Mouse (Mus musculus) retina, postnatal 1 day (tissue): ENCODE measurements at regions not wholly inside any gene's neighbourhood (a gene's known extent, or its start where the extent isn't known, plus 50 kb on each side); places are given as distances from the start of the nearest gene placed in this dataset.
A peak's percentile ranks its signal among the peaks of the same experiment; 100 is the strongest.

Experiments used
- DNase-seq: peaks from one replicate; pipeline ENCODE4 v3.0.0-alpha.2; 2012

- no peak for DNase-seq
Observed at GRCm38 (mm10) chr10:68842023-68842735, 118.7 kb downstream of the Tmem26 start.

DNA sequence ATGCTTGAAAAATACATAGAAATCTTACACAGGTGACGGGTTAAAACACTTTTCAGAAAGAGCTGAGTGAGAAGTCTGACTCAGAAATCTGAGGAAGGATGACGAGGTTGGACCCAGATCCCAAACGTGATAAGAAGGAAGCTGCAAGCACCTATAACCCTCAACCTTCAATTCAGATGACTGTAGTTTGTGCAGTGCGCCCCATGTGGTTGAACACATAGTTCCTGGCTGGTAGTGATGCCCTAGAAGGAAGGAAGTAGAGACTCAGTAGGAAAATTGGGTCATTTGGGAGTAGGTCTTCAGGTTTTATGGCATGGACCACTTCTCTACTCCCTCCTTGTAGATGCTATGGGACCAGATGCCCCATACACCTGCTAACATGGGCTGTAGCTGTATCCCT is 120.6 kb downstream of the Tmem26 start:
- DNase-seq: no peak

DNA sequence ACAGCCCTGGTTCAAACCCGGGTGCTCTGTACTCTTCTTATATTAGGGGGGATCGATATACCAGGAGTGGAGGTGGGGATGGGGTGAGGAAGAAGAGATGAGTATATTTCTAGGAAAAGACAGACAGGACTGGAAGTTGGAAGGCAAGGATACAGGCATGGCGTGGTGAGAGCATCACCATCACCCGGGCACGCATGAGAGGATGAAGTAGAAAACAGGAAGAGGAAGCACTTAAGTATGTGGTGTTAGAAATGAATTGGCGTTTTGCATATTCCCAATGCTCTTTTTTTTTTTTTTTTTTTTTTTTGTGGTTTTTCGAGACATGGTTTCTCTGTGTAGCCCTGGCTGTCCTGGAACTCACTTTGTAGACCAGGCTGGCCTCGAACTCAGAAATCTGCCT is 121.2 kb downstream of the Tmem26 start:
- DNase-seq: no peak

- no peak for DNase-seq
Observed at GRCm38 (mm10) chr10:68851153-68851552, 127.7 kb downstream of the Tmem26 start.

- DNase-seq: no peak
Observed at GRCm38 (mm10) chr10:68855934-68856891, 132.8 kb downstream of the Tmem26 start.

DNA sequence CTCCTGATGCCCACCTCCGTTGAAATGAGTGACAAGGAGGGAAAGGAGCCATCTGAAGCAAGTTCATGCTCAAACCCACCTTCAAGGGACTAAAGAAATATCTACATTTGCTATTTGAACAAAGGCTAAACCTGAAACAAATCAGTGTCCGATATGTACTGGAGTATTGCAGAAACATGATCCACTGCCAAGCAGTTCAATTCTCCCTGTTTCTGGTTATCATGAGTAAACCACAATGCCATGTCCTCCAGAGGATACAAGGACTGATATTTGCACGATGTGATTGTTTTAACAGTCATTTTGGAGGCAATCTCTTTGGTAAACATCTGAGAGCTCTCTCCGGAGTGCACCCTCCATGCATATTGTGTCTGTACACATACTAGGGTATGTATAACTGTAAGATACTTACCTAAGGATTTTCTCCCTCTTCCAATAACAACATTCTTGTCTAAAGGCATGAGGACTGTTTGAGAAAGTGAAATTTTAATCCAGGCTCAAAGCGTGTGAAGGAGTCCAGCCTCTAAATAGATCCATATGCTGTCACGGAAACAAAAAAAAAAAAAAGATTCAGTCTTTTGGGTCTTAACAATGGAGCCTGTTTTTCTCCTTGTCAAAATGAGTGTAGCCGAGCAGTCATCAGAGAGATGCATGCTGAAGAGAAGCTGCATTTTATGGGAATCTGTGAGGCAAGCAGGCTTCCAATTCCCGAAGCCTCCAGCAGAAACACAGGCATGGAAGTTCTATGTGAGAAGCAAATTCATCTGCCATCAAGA is 141.3 kb downstream of the Tmem26 start:
- peak; percentile 31 for DNase-seq

GRCm38 (mm10) chr10:68865776-68866175 is 142.3 kb downstream of the Tmem26 start:
- DNase-seq: peak; percentile 71

GRCm38 (mm10) chr10:68867361-68867760 is 143.9 kb downstream of the Tmem26 start:
- DNase-seq: no peak

DNA sequence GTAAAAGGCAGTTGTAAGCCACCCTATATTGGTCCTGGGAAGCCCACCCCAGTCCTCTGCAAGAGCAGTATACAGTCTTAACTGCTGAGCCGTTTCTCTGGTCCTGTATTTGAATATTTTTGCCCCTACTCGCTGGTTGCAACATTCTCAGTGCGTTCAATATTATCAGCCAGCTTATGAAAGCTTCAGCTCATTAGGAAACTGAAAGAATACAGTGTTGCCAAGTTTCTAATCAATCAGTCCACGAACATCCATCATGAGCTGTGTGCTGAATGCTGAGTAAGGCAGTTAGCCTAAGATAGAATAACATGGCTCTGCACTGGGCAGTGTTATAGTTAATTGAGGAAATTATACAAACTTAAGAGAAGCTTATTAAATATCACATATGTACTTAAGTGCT is 148.7 kb downstream of the Tmem26 start:
- no peak for DNase-seq

- DNase-seq: no peak
Observed at GRCm38 (mm10) chr10:68875641-68876040, 152.2 kb downstream of the Tmem26 start.

GRCm38 (mm10) chr10:68893100-68893841 is 169.8 kb downstream of the Tmem26 start:
- no peak for DNase-seq

DNA sequence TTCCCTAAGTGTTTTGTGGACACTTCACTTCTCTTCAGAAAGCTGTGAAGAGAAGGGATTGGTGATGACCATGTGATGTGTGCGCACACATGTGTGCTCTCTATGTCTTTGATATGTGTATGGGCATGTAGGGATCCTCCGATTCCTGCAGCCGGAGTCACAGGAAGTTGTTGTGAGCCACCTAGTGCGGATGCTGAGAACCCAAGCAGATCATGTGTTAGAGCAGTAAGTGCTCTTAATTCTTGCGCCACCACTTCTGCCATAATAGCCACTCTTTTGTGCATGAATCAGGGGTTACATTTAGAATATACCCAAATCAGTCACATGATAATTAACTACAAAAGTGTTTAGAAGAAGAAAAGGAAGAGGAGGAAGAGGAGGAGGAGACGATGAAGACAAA is 170.7 kb downstream of the Tmem26 start:
- no peak for DNase-seq

- DNase-seq: no peak
Observed at GRCm38 (mm10) chr10:68897524-68897923, 174.1 kb downstream of the Tmem26 start.

DNA sequence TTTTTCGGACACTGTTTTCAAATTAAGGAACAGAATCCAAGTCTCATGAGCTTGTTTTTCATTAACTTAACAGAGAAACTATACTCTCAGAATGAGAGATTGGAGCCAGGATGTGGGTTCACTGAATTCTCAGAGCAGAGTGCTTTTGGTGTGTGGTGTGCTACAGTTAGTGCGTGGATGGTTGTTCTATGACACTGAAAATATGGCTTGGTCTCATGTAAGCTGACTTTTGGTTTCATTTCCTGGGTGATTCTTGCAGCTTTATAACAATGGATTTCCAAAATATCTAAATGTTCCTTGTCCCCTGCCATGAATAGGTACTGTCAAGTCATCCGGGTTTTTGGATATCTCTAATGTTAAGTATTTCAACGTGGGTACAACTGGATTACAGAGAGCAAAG is 177.7 kb downstream of the Tmem26 start:
- DNase-seq: no peak

DNA sequence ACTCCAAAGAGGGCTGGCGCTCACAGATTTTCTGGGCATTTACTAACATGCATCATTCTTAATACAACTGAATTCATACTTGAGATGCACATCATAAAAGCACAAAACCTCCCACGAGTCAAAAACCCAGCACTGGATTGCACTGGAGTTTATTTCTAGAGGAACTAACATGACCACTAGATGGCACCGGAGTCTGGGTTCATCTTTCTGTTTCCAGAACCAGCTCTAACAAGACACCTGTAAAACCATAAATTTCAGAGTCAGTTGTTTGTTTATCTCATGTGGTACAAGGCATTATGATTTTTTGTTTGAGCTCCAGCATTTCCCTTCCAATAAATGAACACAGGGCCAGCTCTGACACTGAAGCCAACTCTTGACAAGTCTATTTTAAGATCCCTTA is 179.2 kb downstream of the Tmem26 start:
- peak; percentile 60 for DNase-seq

- no peak for DNase-seq
Observed at GRCm38 (mm10) chr10:68904337-68904736, 180.9 kb downstream of the Tmem26 start.

GRCm38 (mm10) chr10:68908236-68908635 is 184.8 kb downstream of the Tmem26 start:
- DNase-seq: peak; percentile 75

DNA sequence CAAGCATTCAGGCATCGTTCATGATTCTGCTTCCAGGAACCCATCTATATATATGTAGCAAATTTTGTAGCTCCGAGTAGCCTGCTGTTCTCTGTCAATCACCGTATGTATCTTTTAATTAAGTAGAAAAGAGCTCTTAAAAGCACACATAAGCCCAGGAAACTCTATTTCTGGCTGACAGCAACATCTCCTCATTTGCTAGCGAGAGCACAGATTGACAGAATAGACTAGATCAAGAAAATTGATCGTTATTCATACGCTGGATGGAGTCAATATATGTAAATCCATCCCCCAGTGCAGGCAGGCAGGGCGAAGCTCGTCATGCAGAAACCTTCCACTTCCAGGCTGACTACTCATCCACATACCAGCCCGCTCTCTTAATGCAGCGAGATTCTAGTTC is 185.6 kb downstream of the Tmem26 start:
- DNase-seq: no peak

GRCm38 (mm10) chr10:68916147-68916546 is 192.7 kb downstream of the Tmem26 start:
- DNase-seq: no peak

- DNase-seq: no peak
Observed at GRCm38 (mm10) chr10:68935843-68936242, 212.4 kb downstream of the Tmem26 start.

- no peak for DNase-seq
Observed at GRCm38 (mm10) chr10:68943239-68943638, 208.0 kb upstream of the Rhobtb1 start.

- no peak for DNase-seq
Observed at GRCm38 (mm10) chr10:68956539-68956938, 194.7 kb upstream of the Rhobtb1 start.

- DNase-seq: no peak
Observed at GRCm38 (mm10) chr10:68961376-68961775, 189.9 kb upstream of the Rhobtb1 start.
